Mouse (Mus musculus) hindbrain, embryonic 16.5 days (tissue): ENCODE results near the gene Rnf31. TPM values are rescaled to one million over a fixed set of nuclear protein-coding genes. Genes with fewer than 3 reads are reported as not detected.

Experiments used
- ATAC-seq: fragments of 200-750 bp; cut with Nextera tagmentation; 2 replicates; pipeline ENCODE4 v1.8.0; 2017; ENCODE audit warnings: moderate TSS enrichment, moderate library complexity
- H3K27ac ChIP-seq: fragments of 300-500 bp; sonication (generic); 2 replicates; pipeline ENCODE4 v1.5.1; 2014; ENCODE audit warnings: low read depth, mild to moderate bottlenecking, control low read depth, low read length, moderate library complexity
- H3K27me3 ChIP-seq: fragments of 300-500 bp; sonication (generic); replicated peaks from 2 replicates; pipeline ENCODE4 v1.6.1; 2014; ENCODE audit warnings: low read length; ENCODE audit not compliant: control insufficient read depth, insufficient read depth
- H3K36me3 ChIP-seq: fragments of 300-500 bp; sonication (generic); 2 replicates; pipeline ENCODE4 v1.6.1; 2014; ENCODE audit warnings: mild to moderate bottlenecking, low read length, moderate library complexity, mixed read lengths; ENCODE audit not compliant: control insufficient read depth, insufficient read depth
- H3K4me1 ChIP-seq: fragments of 300-500 bp; sonication (generic); 2 replicates; pipeline ENCODE4 v1.6.1; 2014; ENCODE audit warnings: low read depth, low read length; ENCODE audit not compliant: control insufficient read depth, insufficient read depth
- H3K4me2 ChIP-seq: fragments of 300-500 bp; sonication (generic); 2 replicates; pipeline ENCODE4 v1.6.1; 2014; ENCODE audit warnings: mild to moderate bottlenecking, low read length, control low read depth, moderate library complexity
- H3K4me3 ChIP-seq: fragments of 300-500 bp; sonication (generic); 2 replicates; pipeline ENCODE4 v1.5.1; 2014; ENCODE audit warnings: mild to moderate bottlenecking, low read length, control low read depth, moderate library complexity
- H3K9ac ChIP-seq: fragments of 300-500 bp; sonication (generic); 2 replicates; pipeline ENCODE4 v1.6.1; 2014; ENCODE audit warnings: low read depth, mild to moderate bottlenecking, control low read depth, low read length, moderate library complexity
- H3K9me3 ChIP-seq: fragments of 300-500 bp; sonication (generic); 2 replicates; pipeline ENCODE4 v1.6.1; 2014; ENCODE audit warnings: mild to moderate bottlenecking, low read length, moderate library complexity; ENCODE audit not compliant: control insufficient read depth
- WGBS: fragments of 180-500 bp; shearing (Covaris S2); extraction: QIAGEN DNeasy Blood & Tissue Kit; methylation state at CpG from one replicate; pipeline ENCODE4 v1.1.7; 2014; 5-methylcytosine and 5-hydroxymethylcytosine counted together
- polyA plus RNA-seq: library from polyadenylated mRNA; unstranded; fragments of >200 nt; fragmentation: Nextera tagmentation; extraction: Ambion mirVana; gene quantifications from 2 replicates; pipeline ENCODE4 v1.2.1, GENCODE M21; 2015

The Rnf31 gene
- polyA plus RNA-seq, 1 experiment from 2014 or later, result 18.2 TPM

DNA sequence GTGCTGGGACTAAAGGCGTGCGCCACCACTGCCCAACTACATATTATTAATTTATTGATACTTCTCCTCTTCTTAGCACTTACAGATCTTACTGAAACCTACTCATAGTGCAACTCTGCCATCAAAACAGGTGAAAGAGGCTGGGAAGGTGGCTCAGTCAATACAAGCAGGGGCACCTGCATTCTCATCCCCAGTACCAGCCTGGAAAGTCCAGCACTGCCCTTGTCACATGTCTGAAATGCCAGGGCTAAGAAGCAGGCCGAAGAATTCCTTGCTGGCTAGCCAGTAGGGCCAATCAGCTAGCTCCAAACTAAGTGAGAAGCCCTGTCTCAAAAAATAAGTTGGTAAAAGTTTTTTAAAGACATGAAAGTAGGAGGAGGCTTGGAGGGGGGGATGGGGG, 33.9 kb upstream of the Rnf31 start:
- no peak overlapping the region for H3K4me2 ChIP-seq
- no peaks in the 10 kb centered on the region for H3K36me3 ChIP-seq
- no peaks in the 10 kb centered on the region for H3K9me3 ChIP-seq
- H3K9ac ChIP-seq, result no peak overlapping the region
- no peak for ATAC-seq
- H3K27me3 ChIP-seq, result no peaks in the 10 kb centered on the region
- 85% methylated on average over 3 of the region's 3 CpGs for WGBS
- H3K4me1 ChIP-seq, result peaks cover 15% of the 10 kb centered on the region
- no peak overlapping the region for H3K4me3 ChIP-seq
- H3K27ac ChIP-seq, result no peak overlapping the region

- Histone ChIP-seq H3K9me3 (no peaks in the 10 kb centered on the region), H3K4me1 (peaks cover 15% of the 10 kb centered on the region), H3K9ac (no peak overlapping the region; the same call in 1 of the 2 replicates), H3K4me3 (peak overlapping the region; percentile 67; the same call in 1 of the 2 replicates), H3K4me2 (peak overlapping the region; percentile 68), H3K27me3 (no peaks in the 10 kb centered on the region), H3K36me3 (peaks cover 5% of the 10 kb centered on the region; the same call in 1 of the 2 replicates), H3K27ac (no peak overlapping the region; the same call in 1 of the 2 replicates)
- ATAC-seq, result no peak
- 62% methylated on average over 6 of the region's 6 CpGs for WGBS
Observed at GRCm38 (mm10) chr14:55558740-55559448, 32.6 kb upstream of the Rnf31 start.

DNA sequence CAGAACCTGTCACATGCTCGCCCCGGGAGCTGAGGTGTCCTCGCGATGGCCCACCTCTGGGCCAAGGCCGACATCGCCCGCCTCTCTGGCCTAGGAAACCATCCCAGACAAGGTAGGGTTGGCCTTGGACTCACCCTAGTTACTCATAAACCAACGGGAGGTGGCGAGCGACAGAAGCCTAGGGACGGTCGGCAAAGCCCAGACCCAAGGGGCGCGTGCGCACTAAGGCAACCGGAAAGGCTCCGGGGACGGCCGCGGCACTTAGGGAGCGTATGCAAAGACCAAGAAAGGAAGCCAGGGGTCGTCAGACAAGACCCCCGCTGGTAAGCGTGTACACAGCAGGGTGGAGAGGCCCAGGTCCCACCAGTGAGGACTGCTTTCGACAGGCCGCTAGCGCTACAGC, 31.7 kb upstream of the Rnf31 start, which contains the start of gene Dcaf11:
Gene Dcaf11, plus strand, starts transcription at position 208 of the 403 bp plus-strand sequence.
- Histone ChIP-seq H3K27me3 (no peaks in the 10 kb centered on the region), H3K4me3 (peak within 1 kb of the TSS; percentile 67), H3K9ac (peak within 1 kb of the TSS; percentile 88), H3K4me2 (peak within 1 kb of the TSS; percentile 87), H3K9me3 (no peaks in the 10 kb centered on the region), H3K4me1 (peaks cover 15% of the 10 kb centered on the region), H3K27ac (peak within 1 kb of the TSS; percentile 98), H3K36me3 (peaks cover 5% of the 10 kb centered on the region)
- ATAC-seq, result peak; percentile 76
- under 1% methylated on average over 27 of the region's 27 CpGs for WGBS

DNA sequence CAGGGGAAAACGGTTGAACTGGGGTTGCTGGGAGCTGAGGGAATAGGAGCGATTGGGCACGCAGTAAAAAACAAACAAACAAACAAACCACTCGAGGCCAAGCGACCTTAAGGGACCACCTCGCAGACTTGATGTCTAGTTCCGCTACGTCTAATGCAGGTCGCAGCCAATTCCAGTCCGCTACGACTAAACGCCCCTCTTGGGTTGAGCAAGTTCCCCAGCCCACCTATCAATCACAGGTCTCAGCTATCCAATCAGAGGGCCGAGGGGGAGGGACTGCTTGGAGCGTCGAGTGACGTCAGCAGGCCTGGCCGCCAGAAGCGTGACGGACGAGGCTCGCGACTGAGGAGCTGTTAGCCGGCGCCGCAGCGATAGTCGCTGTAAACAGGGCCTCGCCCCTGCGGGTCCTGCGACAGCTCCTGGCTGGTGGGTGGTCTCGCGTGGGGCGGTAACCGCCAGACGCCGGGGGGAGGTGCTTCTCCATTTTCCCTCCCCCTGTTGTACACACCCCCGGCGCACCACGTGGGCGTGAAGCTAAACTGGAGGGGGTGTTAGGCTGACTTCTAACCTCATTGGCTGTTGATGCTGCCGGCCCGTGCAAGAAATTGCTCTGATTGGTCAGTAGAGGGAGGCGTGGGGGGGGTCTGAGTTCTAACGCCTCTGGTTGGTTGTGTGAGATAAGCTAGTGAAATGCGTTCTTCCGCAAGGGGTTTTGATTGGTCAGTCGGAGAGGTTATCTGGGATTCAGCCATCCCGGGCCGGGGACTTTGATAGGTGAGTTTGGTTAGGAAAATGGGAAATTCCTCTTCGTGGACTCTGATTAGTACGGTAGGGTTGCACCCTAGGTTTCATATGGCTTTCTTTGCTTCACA, 31.1 kb upstream of the Rnf31 start, which contains the start of gene A730061H03Rik:
Gene A730061H03Rik, minus strand, starts transcription at position 205 of the 872 bp plus-strand sequence.
- H3K9me3 ChIP-seq, result no peaks in the 10 kb centered on the region
- H3K27me3 ChIP-seq, result no peaks in the 10 kb centered on the region
- ATAC-seq, result peak; percentile 96
- peak within 1 kb of the TSS; percentile 98 for H3K27ac ChIP-seq
- H3K4me1 ChIP-seq, result peaks cover 15% of the 10 kb centered on the region
- peak within 1 kb of the TSS; percentile 87 for H3K4me2 ChIP-seq
- H3K9ac ChIP-seq, result peak within 1 kb of the TSS; percentile 88
- peaks cover 8% of the 10 kb centered on the region for H3K36me3 ChIP-seq
- under 1% methylated on average over 47 of the region's 51 CpGs for WGBS
- peak within 1 kb of the TSS; percentile 67 for H3K4me3 ChIP-seq

DNA sequence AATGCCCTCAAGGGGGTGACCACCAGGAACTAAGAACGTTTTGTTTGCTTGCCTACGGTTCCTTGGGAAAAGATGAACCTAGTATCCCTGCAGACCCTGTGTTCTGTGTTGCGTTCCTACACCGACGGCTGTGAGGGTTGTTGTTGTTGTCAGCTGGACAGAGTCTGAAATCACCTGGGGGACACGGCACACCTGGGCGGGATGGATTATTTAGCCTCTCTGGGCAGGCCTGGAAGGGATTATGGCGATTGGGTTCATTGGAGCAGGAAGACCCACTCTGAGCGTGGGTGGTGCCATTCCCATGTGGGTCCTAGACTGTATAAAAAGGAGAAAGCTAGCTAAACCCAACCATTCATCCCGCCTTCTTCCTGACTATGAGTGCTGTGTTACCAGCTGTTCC, 29.6 kb upstream of the Rnf31 start:
- WGBS, result 87% methylated on average over 10 of the region's 10 CpGs
- peaks cover 22% of the 10 kb centered on the region for H3K36me3 ChIP-seq
- H3K4me1 ChIP-seq, result peaks cover 15% of the 10 kb centered on the region
- H3K9me3 ChIP-seq, result no peaks in the 10 kb centered on the region
- no peak overlapping the region for H3K9ac ChIP-seq
- H3K27ac ChIP-seq, result no peak overlapping the region
- H3K4me2 ChIP-seq, result no peak overlapping the region; the same call in 1 of the 2 replicates
- no peaks in the 10 kb centered on the region for H3K27me3 ChIP-seq
- ATAC-seq, result no peak
- no peak overlapping the region for H3K4me3 ChIP-seq

- 93% methylated on average over 11 of the region's 11 CpGs for WGBS
Observed at GRCm38 (mm10) chr14:55563249-55563648, 28.3 kb upstream of the Rnf31 start.

GRCm38 (mm10) chr14:55565748-55566147, 25.8 kb upstream of the Rnf31 start:
- no peaks in the 10 kb centered on the region for H3K27me3 ChIP-seq
- no peak overlapping the region for H3K4me3 ChIP-seq
- no peak overlapping the region for H3K9ac ChIP-seq
- H3K9me3 ChIP-seq, result no peaks in the 10 kb centered on the region
- H3K27ac ChIP-seq, result no peak overlapping the region
- WGBS, result 83% methylated on average over 3 of the region's 3 CpGs
- H3K4me1 ChIP-seq, result peaks cover 13% of the 10 kb centered on the region
- no peak overlapping the region for H3K4me2 ChIP-seq
- no peak for ATAC-seq
- H3K36me3 ChIP-seq, result peaks cover 30% of the 10 kb centered on the region

More at GRCm38 (mm10) chr14:55563249-55563648, 28.3 kb upstream of the Rnf31 start:
- ATAC-seq, result no peak
- no peak overlapping the region for H3K9ac ChIP-seq
- no peak overlapping the region for H3K4me2 ChIP-seq
- H3K4me1 ChIP-seq, result peaks cover 15% of the 10 kb centered on the region
- no peak overlapping the region for H3K4me3 ChIP-seq
- peaks cover 24% of the 10 kb centered on the region for H3K36me3 ChIP-seq
- no peaks in the 10 kb centered on the region for H3K27me3 ChIP-seq
- no peak overlapping the region for H3K27ac ChIP-seq
- H3K9me3 ChIP-seq, result no peaks in the 10 kb centered on the region

DNA sequence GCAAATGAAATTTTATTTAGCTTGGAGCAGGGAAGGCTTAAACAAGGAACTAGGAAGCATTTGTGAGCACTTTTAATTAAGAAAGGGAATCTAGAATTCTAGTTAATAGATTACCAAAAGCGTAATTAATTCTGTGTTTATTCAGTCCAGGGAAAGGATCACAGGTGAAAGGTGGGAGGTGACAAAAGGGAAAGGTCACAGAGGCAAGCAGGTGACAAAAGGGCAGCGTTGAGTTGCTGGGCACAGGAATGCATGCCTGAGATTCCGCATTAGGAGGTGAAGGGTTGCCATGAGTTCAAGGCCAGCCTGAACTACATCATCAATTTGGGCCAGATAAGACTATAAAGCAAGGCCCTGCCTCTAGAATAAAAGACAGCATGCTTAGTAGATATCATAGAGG, 24.0 kb upstream of the Rnf31 start:
- H3K4me1 ChIP-seq, result no peaks in the 10 kb centered on the region
- no peak for ATAC-seq
- 86% methylated on average over 3 of the region's 3 CpGs for WGBS
- peaks cover 30% of the 10 kb centered on the region for H3K36me3 ChIP-seq
- no peaks in the 10 kb centered on the region for H3K27me3 ChIP-seq
- H3K9me3 ChIP-seq, result no peaks in the 10 kb centered on the region
- H3K4me2 ChIP-seq, result no peak overlapping the region
- no peak overlapping the region for H3K27ac ChIP-seq
- H3K4me3 ChIP-seq, result no peak overlapping the region
- no peak overlapping the region for H3K9ac ChIP-seq

- no peak overlapping the region for H3K4me3 ChIP-seq
- H3K9me3 ChIP-seq, result no peaks in the 10 kb centered on the region
- H3K27me3 ChIP-seq, result no peaks in the 10 kb centered on the region
- no peak overlapping the region for H3K4me2 ChIP-seq
- 89% methylated on average over 2 of the region's 2 CpGs for whole genome bisulfite sequencing
- H3K36me3 ChIP-seq, result peaks cover 20% of the 10 kb centered on the region
- H3K4me1 ChIP-seq, result no peaks in the 10 kb centered on the region
- no peak overlapping the region for H3K27ac ChIP-seq
- no peak overlapping the region for H3K9ac ChIP-seq
- ATAC-seq, result no peak
Observed at GRCm38 (mm10) chr14:55570588-55570987, 20.9 kb upstream of the Rnf31 start.
